11 mouse cellular contexts compared by ENCODE assay signal in the genomic region with DNA sequence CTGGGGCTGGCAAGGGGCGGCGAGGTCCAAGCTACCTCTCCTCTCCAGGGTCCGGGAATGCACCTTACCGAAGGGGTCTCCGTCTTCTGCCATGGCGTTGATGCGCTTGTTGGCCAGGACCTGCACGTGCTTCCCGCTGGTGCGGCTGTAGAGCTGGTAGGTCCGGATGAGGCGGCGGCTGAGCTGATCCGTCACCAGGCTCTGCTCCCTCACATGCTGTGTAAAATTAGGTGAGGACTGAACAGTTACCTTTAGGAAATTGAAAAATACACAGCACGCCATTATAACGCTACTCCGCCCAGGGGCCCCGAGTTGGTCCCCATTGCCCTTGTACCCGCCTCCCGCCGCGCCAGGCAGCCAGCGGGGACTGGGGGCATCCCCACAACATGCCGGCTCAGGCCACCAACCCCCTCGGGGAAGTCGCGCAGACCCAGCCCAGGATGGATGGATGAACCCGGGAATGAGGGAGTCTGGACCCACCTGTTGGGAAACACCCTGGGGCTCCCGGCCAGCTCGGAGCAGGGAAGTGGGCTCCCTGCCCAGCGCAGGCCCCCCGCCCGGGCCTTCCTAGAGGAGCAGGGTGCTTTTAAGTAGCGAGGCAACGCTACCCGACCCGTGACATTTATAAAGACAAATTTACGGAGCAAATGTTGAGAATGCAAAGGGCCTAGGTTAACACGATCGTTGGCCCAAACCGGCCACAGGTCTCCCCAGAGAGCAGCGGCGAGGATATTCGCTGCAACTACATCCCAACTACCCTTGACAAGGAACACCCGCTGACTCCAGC. TPM values are rescaled to one million over a fixed set of nuclear protein-coding genes. Genes with fewer than 3 reads are reported as not detected.
DNase-seq lines count a peak whose midpoint lies in the region; ATAC-seq and TF ChIP-seq lines count a peak whose summit lies in the region.
"Had no signal": no experiment of that assay in that cellular context is flagged by ENCODE, and none has a peak within 500 bp of the region (broad histone marks: within the 10 kb centered on the region; RNA-seq: fewer than 3 reads in every experiment).

No protein-coding gene starts in this region.

- WGBS in lung, embryonic 16.5 days = 4% methylated on average over 45 of the region's 45 CpGs
- WGBS in limb, embryonic 12.5 days = 1% methylated on average over 45 of the region's 45 CpGs
- 5% methylated on average over 45 of the region's 45 CpGs for WGBS in stomach, embryonic 16.5 days

- no peak for TF ChIP-seq CTCF in gastrocnemius, adult 2 months (IDR thresholded peaks at IDR 0.05)

- H3K27me3 ChIP-seq in lung, embryonic 16.5 days (ENCODE audit: control insufficient read depth, insufficient read depth, low read depth, low read length) = peaks cover 94% of the 10 kb centered on the region
- peaks cover 97% of the 10 kb centered on the region for H3K27me3 ChIP-seq in limb, embryonic 12.5 days
- H3K27me3 ChIP-seq in stomach, embryonic 16.5 days (ENCODE audit: control insufficient read depth, insufficient read depth, low read length) = peaks cover 92% of the 10 kb centered on the region

- H3K9ac ChIP-seq in lung, embryonic 16.5 days (ENCODE audit: low read length) = no peak overlapping the region
- peak overlapping the region; percentile 57; the same call in 1 of the 2 replicates for H3K9ac ChIP-seq in limb, embryonic 12.5 days (replicated peaks)
- H3K9ac ChIP-seq in stomach, embryonic 16.5 days (ENCODE audit: low read length) = no peak overlapping the region
- H3K9ac ChIP-seq: liver, embryonic 14.5 days had no signal

- H3K27ac ChIP-seq in gastrocnemius, adult 2 months = no peak overlapping the region
- no peak overlapping the region for H3K27ac ChIP-seq in lung, embryonic 16.5 days (ENCODE audit: low read length)
- H3K27ac ChIP-seq in limb, embryonic 12.5 days = no peak overlapping the region
- no peak overlapping the region for H3K27ac ChIP-seq in stomach, embryonic 16.5 days (ENCODE audit: low read length)
- H3K27ac ChIP-seq: liver, embryonic 14.5 days had no signal

- no peaks in the 10 kb centered on the region for H3K36me3 ChIP-seq in lung, embryonic 16.5 days (ENCODE audit: control insufficient read depth, insufficient read depth, low read length)
- H3K36me3 ChIP-seq in limb, embryonic 12.5 days = no peaks in the 10 kb centered on the region
- H3K36me3 ChIP-seq in stomach, embryonic 16.5 days (ENCODE audit: control insufficient read depth, insufficient read depth, low read length) = no peaks in the 10 kb centered on the region

- intact Hi-C loops in gastrocnemius, adult 2 months (cut with DNase I) = no loop called here
- intact Hi-C loops in gastrocnemius, postnatal 36 days (cut with DNase I) = loop anchor here (5.0 kb wide), 1 partner anchor 44 kb away; no protein-coding TSS in a partner anchor

- no peak for ATAC-seq in lung, embryonic 16.5 days (ENCODE audit: low read depth)
- ATAC-seq in limb, embryonic 12.5 days (ENCODE audit: insufficient number of reproducible peaks, insufficient read depth, low FRiP score, low TSS enrichment, low read depth) = no peak
- no peak for ATAC-seq in stomach, embryonic 16.5 days (ENCODE audit: insufficient read depth, low FRiP score)
- no peak for ATAC-seq in megakaryocyte-erythroid progenitor cell, adult 5-6 weeks (replicated peaks; ENCODE audit: low FRiP score, low TSS enrichment, poor library complexity, severe bottlenecking)

- H3K9me3 ChIP-seq in lung, embryonic 16.5 days (ENCODE audit: control insufficient read depth, low read length) = no peaks in the 10 kb centered on the region
- no peaks in the 10 kb centered on the region for H3K9me3 ChIP-seq in limb, embryonic 12.5 days
- no peaks in the 10 kb centered on the region for H3K9me3 ChIP-seq in stomach, embryonic 16.5 days (replicated peaks; ENCODE audit: control insufficient read depth, low read length)

- peak; percentile 22 for DNase-seq in gastrocnemius, adult 2 months
- DNase-seq in gastrocnemius, postnatal 36 days = no peak
- no peak for DNase-seq in lung, postnatal 36 days
- DNase-seq in cerebellum, postnatal 25 days = no peak

- peaks cover 27% of the 10 kb centered on the region for H3K4me1 ChIP-seq in lung, embryonic 16.5 days (replicated peaks; ENCODE audit: control insufficient read depth, insufficient read depth, low read length)
- peaks cover 59% of the 10 kb centered on the region for H3K4me1 ChIP-seq in limb, embryonic 12.5 days (replicated peaks)
- H3K4me1 ChIP-seq in stomach, embryonic 16.5 days (ENCODE audit: control insufficient read depth, insufficient read depth, low read length) = peaks cover 30% of the 10 kb centered on the region

- H3K4me2 ChIP-seq in lung, embryonic 16.5 days (ENCODE audit: low read depth, low read length) = peak overlapping the region; percentile 91; the same call in 1 of the 2 replicates
- peak overlapping the region; percentile 90 for H3K4me2 ChIP-seq in limb, embryonic 12.5 days
- peak overlapping the region; percentile 67; the same call in 1 of the 2 replicates for H3K4me2 ChIP-seq in stomach, embryonic 16.5 days (ENCODE audit: low read depth, low read length)

- H3K4me3 ChIP-seq in gastrocnemius, adult 2 months = no peak overlapping the region; the same call in 1 of the 2 replicates
- H3K4me3 ChIP-seq in lung, embryonic 16.5 days (ENCODE audit: low read length) = peak overlapping the region; percentile 51
- peak overlapping the region; percentile 51 for H3K4me3 ChIP-seq in limb, embryonic 12.5 days (replicated peaks)
- peak overlapping the region; percentile 41; the same call in 1 of the 2 replicates for H3K4me3 ChIP-seq in stomach, embryonic 16.5 days (replicated peaks; ENCODE audit: low read length)

RNA-seq across cellular contexts. Expression of gene Fgf8, which starts 1.1 kb away (rescaled TPM):
- not detected for total RNA-seq in gastrocnemius, adult 2 months (2021)
- not detected for total RNA-seq in gastrocnemius, postnatal 36 days (2021)
- polyA plus RNA-seq in lung, embryonic 16.5 days (2015; fragmentation: Nextera tagmentation; extraction: Ambion mirVana) = not detected in 2 replicates
- polyA plus RNA-seq in limb, embryonic 12.5 days (2016; fragmentation: Nextera tagmentation; extraction: Ambion mirVana) = 16.1 and 18.3 TPM in 2 replicates
- polyA plus RNA-seq in stomach, embryonic 16.5 days (2015; fragmentation: Nextera tagmentation; extraction: Ambion mirVana) = not detected in 2 replicates
- total RNA-seq in megakaryocyte-erythroid progenitor cell, adult 5-6 weeks (2014; fragmentation: Nextera tagmentation) = not detected in 2 replicates
- not detected in 2 replicates for total RNA-seq in megakaryocyte-erythroid progenitor cell, adult 5-6 weeks (2017)
- total RNA-seq: common myeloid progenitor, adult 5-6 weeks; heart, adult 18-20 months had no signal

RNA-seq across cellular contexts. Expression of gene Npm3, which starts 7.8 kb away (rescaled TPM):
- total RNA-seq in gastrocnemius, adult 2 months (2021) = 10 to 100 TPM; 11.0 to 13.3 TPM
- 10 to 100 TPM; 10.6 to 12.0 TPM for total RNA-seq in gastrocnemius, postnatal 36 days (2021)
- polyA plus RNA-seq in lung, embryonic 16.5 days (2015; fragmentation: Nextera tagmentation; extraction: Ambion mirVana) = 14.7 and 15.8 TPM in 2 replicates
- 12.2 and 12.8 TPM in 2 replicates for polyA plus RNA-seq in limb, embryonic 12.5 days (2016; fragmentation: Nextera tagmentation; extraction: Ambion mirVana)
- 13.8 and 15.6 TPM in 2 replicates for polyA plus RNA-seq in stomach, embryonic 16.5 days (2015; fragmentation: Nextera tagmentation; extraction: Ambion mirVana)
- total RNA-seq in megakaryocyte-erythroid progenitor cell, adult 5-6 weeks (2014; fragmentation: Nextera tagmentation) = 124 and 184 TPM in 2 replicates
- 123 and 135 TPM in 2 replicates for total RNA-seq in megakaryocyte-erythroid progenitor cell, adult 5-6 weeks (2017)

RNA-seq across cellular contexts. Expression of gene Mgea5, which starts 42.0 kb away (rescaled TPM):
- 10 to 100 TPM; 35.2 to 41.8 TPM for total RNA-seq in gastrocnemius, adult 2 months (2021)
- 10 to 100 TPM; 26.2 to 31.1 TPM for total RNA-seq in gastrocnemius, postnatal 36 days (2021)
- 47.0 and 48.5 TPM in 2 replicates for polyA plus RNA-seq in lung, embryonic 16.5 days (2015; fragmentation: Nextera tagmentation; extraction: Ambion mirVana)
- 84.2 and 87.9 TPM in 2 replicates for polyA plus RNA-seq in limb, embryonic 12.5 days (2016; fragmentation: Nextera tagmentation; extraction: Ambion mirVana)
- polyA plus RNA-seq in stomach, embryonic 16.5 days (2015; fragmentation: Nextera tagmentation; extraction: Ambion mirVana) = 35.9 and 40.5 TPM in 2 replicates
- total RNA-seq in megakaryocyte-erythroid progenitor cell, adult 5-6 weeks (2014; fragmentation: Nextera tagmentation) = 75.0 and 86.3 TPM in 2 replicates
- total RNA-seq in megakaryocyte-erythroid progenitor cell, adult 5-6 weeks (2017) = 117 and 134 TPM in 2 replicates

Comparison
In these comparisons a context has a peak if more than half of its experiments do, and no peak if none do; other contexts are left out.
1. RNA of gene Npm3, which starts 7.8 kb away (total RNA-seq): 123 to 184 TPM in megakaryocyte-erythroid progenitor cell, adult 5-6 weeks; 11.0 to 13.3 TPM in gastrocnemius, adult 2 months and 10.6 to 12.0 TPM in gastrocnemius, postnatal 36 days; every median in the first group is over 4 times any median in the second.
2. Peak in every context shown above with its lines, with median percentiles within 50 percentile points of each other: H3K4me2 ChIP-seq.